Mouse (Mus musculus): ENCODE results near the gene Znrf4. TPM values are rescaled to one million over a fixed set of nuclear protein-coding genes. Genes with fewer than 3 reads are reported as not detected.

The Znrf4 gene
- polyA plus RNA-seq, 1 experiment from 2014 or later = not detected

DNA sequence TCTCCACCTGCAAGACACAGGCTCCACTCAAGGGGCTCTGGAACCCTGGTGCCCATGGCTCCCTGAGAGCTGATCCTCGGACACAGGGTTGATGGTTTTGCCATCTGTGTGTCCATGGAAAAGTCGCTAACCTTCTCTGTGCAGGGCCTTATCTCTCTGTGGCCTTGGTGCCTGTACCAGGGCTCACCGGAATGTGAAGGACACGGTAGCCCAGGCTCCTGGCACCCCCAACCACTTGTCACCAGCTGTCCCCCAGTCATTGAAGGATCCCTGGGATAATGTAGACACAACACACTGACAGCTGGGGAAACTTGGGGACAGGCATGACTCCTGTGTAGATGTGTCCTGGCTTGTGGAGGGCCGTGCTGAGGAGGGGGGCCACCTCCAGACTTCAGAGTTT, 41.1 kb downstream of the Znrf4 start:
- H3K36me3 ChIP-seq = no peaks in the 10 kb centered on the region
- peaks cover 90% of the 10 kb centered on the region for H3K4me1 ChIP-seq
- no peak overlapping the region for H3K4me2 ChIP-seq
- peaks cover 48% of the 10 kb centered on the region for H3K27me3 ChIP-seq
- H3K4me3 ChIP-seq = no peak overlapping the region
- no peak overlapping the region for H3K27ac ChIP-seq
- 60% methylated on average over 5 of the region's 5 CpGs for WGBS
- H3K9ac ChIP-seq = no peak overlapping the region
- ATAC-seq (ENCODE audit: borderline replicate concordance, extremely low read depth, low FRiP score, low TSS enrichment) = no peak
- H3K9me3 ChIP-seq = no peaks in the 10 kb centered on the region

DNA sequence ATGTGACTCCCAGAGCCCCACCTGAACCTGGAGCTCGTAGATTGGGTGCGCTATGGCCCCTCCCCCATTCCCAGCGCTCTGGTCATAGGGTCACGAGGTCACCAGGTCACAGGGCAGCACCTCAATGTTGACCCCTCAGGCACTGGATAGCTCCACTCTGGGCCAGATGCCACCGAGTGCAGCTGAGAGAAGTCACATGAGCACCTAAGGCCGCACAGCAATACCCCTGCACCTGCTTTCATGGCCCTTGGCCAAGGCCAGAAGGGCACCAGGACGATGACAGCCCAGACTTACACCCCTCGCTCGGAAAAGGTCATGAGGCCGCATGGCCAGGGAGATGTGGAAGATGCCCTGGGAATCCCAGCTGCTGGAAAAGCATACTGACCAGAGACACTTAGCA, 41.7 kb downstream of the Znrf4 start:
- H3K27me3 ChIP-seq = peaks cover 46% of the 10 kb centered on the region
- peak overlapping the region; percentile 28; the same call in 1 of the 2 replicates for H3K4me3 ChIP-seq
- H3K36me3 ChIP-seq = no peaks in the 10 kb centered on the region
- H3K4me2 ChIP-seq = peak overlapping the region; percentile 54
- H3K9me3 ChIP-seq = no peaks in the 10 kb centered on the region
- ATAC-seq (ENCODE audit: borderline replicate concordance, extremely low read depth, low FRiP score, low TSS enrichment) = no peak
- peaks cover 87% of the 10 kb centered on the region for H3K4me1 ChIP-seq
- no peak overlapping the region for H3K9ac ChIP-seq
- 18% methylated on average over 10 of the region's 10 CpGs for WGBS
- H3K27ac ChIP-seq = no peak overlapping the region

DNA sequence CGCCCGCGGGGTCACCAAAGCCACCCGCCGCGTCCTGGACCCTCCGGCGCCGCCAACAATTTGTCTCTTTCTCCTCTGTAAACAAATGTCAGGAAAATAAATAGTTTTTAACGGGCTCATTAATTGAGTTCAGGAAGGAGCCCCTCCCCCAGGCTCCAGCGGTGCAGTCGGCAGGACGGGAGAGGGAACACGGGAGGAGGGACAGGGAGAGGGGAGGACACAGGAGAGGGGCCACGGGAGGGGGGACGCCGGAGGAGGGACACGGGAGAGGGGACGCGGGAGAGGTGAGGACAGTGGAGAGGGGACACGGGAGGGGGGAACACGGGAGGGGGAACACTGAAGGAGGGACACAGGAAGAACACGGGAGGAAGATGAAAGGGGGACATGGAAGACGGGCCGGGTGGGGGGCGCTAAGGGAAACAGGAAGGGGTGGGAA, 42.2 kb downstream of the Znrf4 start:
- peaks cover 41% of the 10 kb centered on the region for H3K27me3 ChIP-seq
- H3K27ac ChIP-seq = peak overlapping the region; percentile 25
- peak overlapping the region; percentile 28 for H3K4me3 ChIP-seq
- peaks cover 82% of the 10 kb centered on the region for H3K4me1 ChIP-seq
- H3K4me2 ChIP-seq = peak overlapping the region; percentile 54
- H3K9me3 ChIP-seq = no peaks in the 10 kb centered on the region
- ATAC-seq (ENCODE audit: borderline replicate concordance, extremely low read depth, low FRiP score, low TSS enrichment) = no peak
- no peaks in the 10 kb centered on the region for H3K36me3 ChIP-seq
- WGBS = 2% methylated on average over 24 of the region's 26 CpGs
- no peak overlapping the region for H3K9ac ChIP-seq

DNA sequence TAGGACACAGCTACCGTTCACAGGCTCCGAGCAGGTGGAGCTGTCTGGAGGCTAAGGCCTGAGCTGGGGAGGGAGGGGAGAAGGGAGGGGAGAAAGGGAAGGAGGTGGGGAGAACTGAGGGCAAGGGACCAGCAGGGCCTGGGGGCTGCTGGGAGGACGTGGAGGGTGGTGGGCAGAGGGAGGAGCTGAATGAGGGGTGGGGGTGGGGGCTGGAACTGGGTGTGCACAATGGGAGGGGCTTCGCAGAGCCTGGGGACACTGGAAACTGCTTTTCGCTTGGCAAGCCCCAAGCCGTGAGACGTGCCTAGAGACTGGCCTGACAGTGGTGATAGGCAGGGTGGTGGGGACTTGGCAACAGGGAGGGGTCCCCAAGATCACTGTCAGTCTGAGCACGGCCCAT, 43.0 kb downstream of the Znrf4 start:
- Histone ChIP-seq H3K27me3 (peaks cover 33% of the 10 kb centered on the region), H3K4me1 (peaks cover 80% of the 10 kb centered on the region), H3K4me3 (no peak overlapping the region), H3K36me3 (no peaks in the 10 kb centered on the region), H3K4me2 (peak overlapping the region; percentile 54), H3K9ac (no peak overlapping the region), H3K27ac (peak overlapping the region; percentile 25), H3K9me3 (no peaks in the 10 kb centered on the region)
- WGBS = 31% methylated on average over 8 of the region's 8 CpGs
- ATAC-seq (ENCODE audit: borderline replicate concordance, extremely low read depth, low FRiP score, low TSS enrichment) = no peak

DNA sequence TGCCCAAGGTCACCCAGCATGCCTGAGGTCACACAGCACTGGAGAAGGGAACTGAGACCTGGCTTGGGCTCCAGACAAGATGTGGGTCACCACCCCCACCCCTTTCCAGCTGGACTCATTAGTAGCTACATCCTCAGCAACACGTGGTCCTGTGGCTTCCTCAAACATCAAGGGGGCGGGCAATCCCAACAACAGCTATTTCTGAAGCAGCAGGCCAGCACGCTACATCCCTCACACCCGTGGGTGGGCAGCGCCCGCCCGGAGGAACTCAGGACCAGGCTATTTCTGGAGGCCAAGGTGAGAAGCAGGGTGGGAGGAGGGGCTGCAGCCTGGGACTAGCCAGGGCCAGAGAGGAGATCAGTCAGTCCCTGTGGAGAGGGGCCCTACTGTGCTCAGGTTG, 43.4 kb downstream of the Znrf4 start:
- peak overlapping the region; percentile 54 for H3K4me2 ChIP-seq
- H3K4me1 ChIP-seq = peaks cover 78% of the 10 kb centered on the region
- H3K27ac ChIP-seq = peak overlapping the region; percentile 25
- no peak overlapping the region for H3K9ac ChIP-seq
- WGBS = 35% methylated on average over 7 of the region's 7 CpGs
- peaks cover 29% of the 10 kb centered on the region for H3K27me3 ChIP-seq
- no peaks in the 10 kb centered on the region for H3K9me3 ChIP-seq
- no peaks in the 10 kb centered on the region for H3K36me3 ChIP-seq
- no peak for ATAC-seq (ENCODE audit: borderline replicate concordance, extremely low read depth, low FRiP score, low TSS enrichment)
- H3K4me3 ChIP-seq = no peak overlapping the region

DNA sequence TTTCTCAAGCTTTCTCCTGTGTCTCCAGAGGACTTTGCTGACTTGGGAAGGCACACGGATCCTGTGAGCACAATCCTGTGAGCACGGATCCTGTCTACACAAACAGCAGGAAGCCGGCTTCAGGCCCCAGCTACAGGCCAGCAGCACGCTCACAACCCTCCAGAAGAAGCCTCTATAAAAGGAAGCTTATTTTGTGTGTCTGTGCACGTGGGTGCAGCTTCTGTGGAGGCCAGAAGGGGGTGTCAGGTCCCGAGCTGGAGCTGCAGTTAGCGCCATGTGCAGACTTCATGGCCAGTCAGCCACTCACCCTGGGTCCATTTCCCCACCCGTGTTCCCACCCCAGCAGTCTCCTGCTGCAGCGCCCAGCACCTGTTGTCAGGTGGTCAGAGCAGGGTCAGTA, 43.9 kb downstream of the Znrf4 start:
- Histone ChIP-seq H3K4me2 (no peak overlapping the region), H3K36me3 (no peaks in the 10 kb centered on the region), H3K9me3 (no peaks in the 10 kb centered on the region), H3K4me3 (no peak overlapping the region), H3K27ac (peak overlapping the region; percentile 92), H3K4me1 (peaks cover 78% of the 10 kb centered on the region), H3K9ac (no peak overlapping the region), H3K27me3 (peaks cover 24% of the 10 kb centered on the region)
- no peak for ATAC-seq (ENCODE audit: borderline replicate concordance, extremely low read depth, low FRiP score, low TSS enrichment)
- WGBS = 89% methylated on average over 9 of the region's 9 CpGs

DNA sequence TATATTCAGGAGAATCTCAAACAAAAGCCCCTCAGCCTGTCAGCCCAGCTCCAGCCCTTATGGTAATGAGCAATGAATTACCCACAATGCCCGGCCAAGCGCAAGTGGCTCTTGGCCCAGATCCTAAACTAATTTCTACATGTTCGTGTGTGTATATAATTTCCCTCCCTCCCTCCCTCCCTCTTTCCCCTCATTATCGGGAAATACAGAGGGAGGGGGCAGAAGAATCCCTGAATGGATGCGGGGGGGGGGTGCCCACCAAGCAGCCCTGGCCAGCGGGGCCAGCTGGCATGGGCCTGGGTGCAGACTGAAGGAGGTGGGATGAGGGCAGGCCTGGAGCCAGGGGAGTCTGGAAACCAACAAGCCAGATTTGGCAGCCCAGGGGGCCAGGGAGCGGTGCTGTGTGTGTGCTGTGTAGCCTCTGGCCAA, 44.8 kb downstream of the Znrf4 start:
- Histone ChIP-seq H3K27ac (peak overlapping the region; percentile 92), H3K9me3 (no peaks in the 10 kb centered on the region), H3K4me2 (peak overlapping the region; percentile 45), H3K4me1 (peaks cover 76% of the 10 kb centered on the region), H3K9ac (no peak overlapping the region), H3K27me3 (peaks cover 15% of the 10 kb centered on the region), H3K4me3 (0 out of 2 replicates have a peak overlapping the region, but pooled peaks have one; percentile 9), H3K36me3 (no peaks in the 10 kb centered on the region)
- 16% methylated on average over 7 of the region's 7 CpGs for WGBS
- peak; percentile 55; the same call in 1 of the 2 replicates for ATAC-seq (ENCODE audit: borderline replicate concordance, extremely low read depth, low FRiP score, low TSS enrichment)

DNA sequence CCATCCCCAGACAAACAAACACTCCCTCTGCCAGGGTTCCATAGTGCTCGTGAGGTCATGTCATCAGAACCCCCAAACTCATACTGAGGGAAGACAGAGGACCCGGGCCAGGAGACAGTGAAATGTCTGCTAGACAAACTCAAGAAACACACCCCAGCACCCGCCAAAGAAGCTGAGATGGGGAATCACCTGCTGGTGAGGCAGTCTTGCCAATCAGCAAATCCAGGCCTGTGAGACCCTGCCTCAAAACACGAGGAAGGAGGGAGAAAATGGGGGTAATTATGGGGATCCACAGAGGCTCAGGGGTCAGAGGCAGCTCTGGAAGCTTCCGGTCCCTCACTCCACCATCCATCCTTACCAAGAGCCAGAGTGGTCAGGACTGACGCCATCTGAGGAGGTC, 45.5 kb downstream of the Znrf4 start:
- H3K27me3 ChIP-seq = peaks cover 8% of the 10 kb centered on the region; the same call in 1 of the 2 replicates
- no peak overlapping the region for H3K4me3 ChIP-seq
- H3K9ac ChIP-seq = no peak overlapping the region
- peak overlapping the region; percentile 45; the same call in 1 of the 2 replicates for H3K4me2 ChIP-seq
- peak overlapping the region; percentile 92 for H3K27ac ChIP-seq
- no peaks in the 10 kb centered on the region for H3K9me3 ChIP-seq
- peaks cover 69% of the 10 kb centered on the region for H3K4me1 ChIP-seq
- H3K36me3 ChIP-seq = no peaks in the 10 kb centered on the region
- WGBS = 67% methylated on average over 6 of the region's 6 CpGs
- ATAC-seq (ENCODE audit: borderline replicate concordance, extremely low read depth, low FRiP score, low TSS enrichment) = no peak

DNA sequence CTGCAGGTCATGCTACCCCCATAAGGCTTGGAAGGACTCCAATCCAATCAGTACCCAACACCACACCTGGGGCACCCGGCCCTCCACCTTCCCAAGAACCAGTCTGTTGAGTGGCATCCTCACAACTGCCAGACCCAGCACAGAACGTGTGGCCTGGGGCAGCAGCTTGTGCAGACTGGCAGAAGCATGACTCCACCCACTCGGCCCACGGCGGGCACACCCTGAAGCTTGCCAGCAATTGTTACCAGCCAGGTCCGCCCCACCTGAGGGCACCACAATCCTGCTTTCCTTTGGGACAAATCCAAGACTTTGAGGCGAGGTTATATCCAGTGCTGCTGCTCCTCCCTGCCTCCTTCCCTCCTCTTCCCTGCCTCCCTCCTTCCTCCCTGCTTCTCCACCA, 47.4 kb downstream of the Znrf4 start:
- H3K27ac ChIP-seq = no peak overlapping the region
- no peaks in the 10 kb centered on the region for H3K36me3 ChIP-seq
- H3K4me1 ChIP-seq = peaks cover 67% of the 10 kb centered on the region
- H3K9me3 ChIP-seq = no peaks in the 10 kb centered on the region
- no peaks in the 10 kb centered on the region for H3K27me3 ChIP-seq
- WGBS = 68% methylated on average over 7 of the region's 7 CpGs
- no peak overlapping the region for H3K4me2 ChIP-seq
- no peak overlapping the region for H3K9ac ChIP-seq
- H3K4me3 ChIP-seq = no peak overlapping the region
- no peak for ATAC-seq (ENCODE audit: borderline replicate concordance, extremely low read depth, low FRiP score, low TSS enrichment)

DNA sequence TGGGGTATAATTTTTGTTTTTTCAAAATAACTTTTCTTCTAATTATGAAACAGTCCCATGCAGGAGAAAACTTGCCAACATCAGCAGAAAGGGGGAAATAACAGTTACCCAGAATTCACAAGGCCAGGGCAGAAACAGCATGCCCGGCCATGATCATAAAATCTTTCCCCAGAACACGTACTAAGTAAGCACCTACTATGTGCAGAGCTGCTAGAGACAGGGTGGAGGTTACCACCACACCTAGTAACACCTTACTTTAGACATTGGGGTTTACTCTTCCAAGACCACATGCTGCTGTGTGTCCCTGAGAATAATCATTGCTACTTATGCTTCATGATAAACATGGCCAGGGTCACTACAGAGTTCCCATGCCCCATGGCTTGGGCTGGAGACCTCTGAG, 47.9 kb downstream of the Znrf4 start:
- no peaks in the 10 kb centered on the region for H3K27me3 ChIP-seq
- H3K36me3 ChIP-seq = no peaks in the 10 kb centered on the region
- ATAC-seq (ENCODE audit: borderline replicate concordance, extremely low read depth, low FRiP score, low TSS enrichment) = no peak
- H3K27ac ChIP-seq = peak overlapping the region; percentile 97; the same call in 1 of the 2 replicates
- peaks cover 67% of the 10 kb centered on the region for H3K4me1 ChIP-seq
- H3K4me2 ChIP-seq = no peak overlapping the region
- 88% methylated on average over 2 of the region's 2 CpGs for WGBS
- H3K9me3 ChIP-seq = no peaks in the 10 kb centered on the region
- H3K9ac ChIP-seq = no peak overlapping the region
- no peak overlapping the region for H3K4me3 ChIP-seq

DNA sequence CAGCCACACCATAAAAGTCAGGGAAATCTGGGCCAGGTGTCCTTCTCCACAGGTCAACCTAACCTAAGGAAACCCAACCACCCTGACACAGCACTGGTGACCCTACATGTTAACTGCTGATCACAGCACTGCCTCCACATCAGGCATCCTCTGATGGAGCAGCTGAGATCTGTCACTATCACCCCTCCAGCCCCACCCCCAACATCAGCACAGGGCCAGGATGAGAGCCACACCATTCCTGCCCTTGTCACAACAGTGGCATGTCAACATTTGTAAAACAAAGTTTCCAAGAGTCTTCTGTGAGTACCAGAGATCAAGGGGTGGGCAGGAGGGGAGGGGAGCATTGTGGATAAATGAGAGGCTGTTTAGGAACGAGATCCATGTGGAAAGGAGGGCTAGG, 48.7 kb downstream of the Znrf4 start:
- no peak for ATAC-seq (ENCODE audit: borderline replicate concordance, extremely low read depth, low FRiP score, low TSS enrichment)
- H3K9ac ChIP-seq = no peak overlapping the region
- H3K9me3 ChIP-seq = no peaks in the 10 kb centered on the region
- H3K4me3 ChIP-seq = peak overlapping the region; percentile 70; the same call in 1 of the 2 replicates
- peak overlapping the region; percentile 97 for H3K27ac ChIP-seq
- H3K4me2 ChIP-seq = peak overlapping the region; percentile 93
- H3K27me3 ChIP-seq = no peaks in the 10 kb centered on the region
- peaks cover 61% of the 10 kb centered on the region for H3K4me1 ChIP-seq
- H3K36me3 ChIP-seq = no peaks in the 10 kb centered on the region
- WGBS = 15% methylated on average over 1 of the region's 1 CpGs

DNA sequence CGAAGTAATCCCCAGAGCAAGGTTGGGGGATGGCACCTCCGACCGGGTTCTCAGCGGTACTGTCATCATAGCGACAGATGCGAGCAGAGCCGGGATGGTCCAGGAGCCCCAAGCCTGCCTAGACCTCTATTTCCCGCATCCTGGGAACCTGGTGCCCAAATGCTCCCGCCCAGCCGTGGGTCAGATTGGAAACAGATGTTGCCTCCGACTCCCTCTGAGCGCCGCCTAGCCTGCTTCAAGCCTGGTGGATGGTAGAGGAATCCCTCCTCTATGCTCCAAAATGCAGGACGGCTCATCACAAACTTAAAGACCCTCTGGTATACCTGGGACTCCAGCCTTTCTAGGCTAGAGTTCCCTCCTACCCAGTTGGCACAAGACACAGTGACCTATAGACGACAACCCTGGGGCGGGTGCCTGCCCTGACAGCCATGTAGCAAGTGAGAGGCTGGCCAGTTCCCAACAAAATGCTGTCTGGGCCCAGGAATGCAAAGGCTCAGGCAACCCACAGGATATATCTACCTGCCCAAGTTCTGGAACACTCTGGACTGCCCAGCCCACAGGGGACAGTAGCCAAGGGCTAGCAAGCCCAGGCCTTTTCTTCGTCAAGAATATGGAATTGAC, 49.3 kb downstream of the Znrf4 start:
- H3K4me1 ChIP-seq = peaks cover 55% of the 10 kb centered on the region
- peak overlapping the region; percentile 93 for H3K4me2 ChIP-seq
- no peaks in the 10 kb centered on the region for H3K9me3 ChIP-seq
- peak overlapping the region; percentile 10; the same call in 1 of the 2 replicates for H3K9ac ChIP-seq
- peak overlapping the region; percentile 70 for H3K4me3 ChIP-seq
- ATAC-seq (ENCODE audit: borderline replicate concordance, extremely low read depth, low FRiP score, low TSS enrichment) = no peak
- H3K27ac ChIP-seq = peak overlapping the region; percentile 97
- WGBS = 2% methylated on average over 17 of the region's 17 CpGs
- no peaks in the 10 kb centered on the region for H3K36me3 ChIP-seq
- no peaks in the 10 kb centered on the region for H3K27me3 ChIP-seq

All from lung, embryonic 15.5 days (tissue).